Mouse (Mus musculus) embryonic fibroblast, embryonic 13.5 days (primary cell): Measurements from ENCODE around the gene Irgm1. TPM values are rescaled to one million over a fixed set of nuclear protein-coding genes. Genes with fewer than 3 reads are reported as not detected.
"Not testable (repeated sequence)": the region's sequence is repeated elsewhere in the genome, so short reads cannot be mapped to it uniquely, and the experiment has no call there.

Source experiments
- H3K27ac ChIP-seq: 2 replicates; pipeline ENCODE4 v1.5.1; 2012; ENCODE audit warnings: low read length, control low read depth, inconsistent platforms; ENCODE audit not compliant: insufficient read depth
- H3K4me1 ChIP-seq: 2 replicates; pipeline ENCODE4 v1.6.1; 2011; ENCODE audit warnings: low read length; ENCODE audit not compliant: control insufficient read depth, insufficient read depth
- H3K4me3 ChIP-seq: 2 replicates; pipeline ENCODE4 v1.5.1; 2011; ENCODE audit warnings: mild to moderate bottlenecking, control low read depth, low read length; ENCODE audit not compliant: insufficient read depth
- CTCF ChIP-seq: IDR thresholded peaks from 2 replicates; pipeline ENCODE4 v1.5.1; 2011; ENCODE audit warnings: mild to moderate bottlenecking, control low read depth, low read length, moderate library complexity, borderline replicate concordance; ENCODE audit not compliant: insufficient read depth
- POLR2A ChIP-seq: IDR thresholded peaks from 2 replicates; pipeline ENCODE4 v1.6.1; 2011; ENCODE audit warnings: low read depth, mild to moderate bottlenecking, control low read depth, low read length, moderate library complexity
- polyA plus RNA-seq: library from polyadenylated mRNA; stranded (reverse); fragments of >200 nt; gene quantifications from 2 replicates; pipeline ENCODE4 v1.2.4, GENCODE M21; 2011; ENCODE audit warnings: low read depth; ENCODE audit not compliant: missing spikeins, insufficient read length

Irgm1 gene
- polyA plus RNA-seq: 36.5 and 61.8 TPM in 2 replicates

DNA sequence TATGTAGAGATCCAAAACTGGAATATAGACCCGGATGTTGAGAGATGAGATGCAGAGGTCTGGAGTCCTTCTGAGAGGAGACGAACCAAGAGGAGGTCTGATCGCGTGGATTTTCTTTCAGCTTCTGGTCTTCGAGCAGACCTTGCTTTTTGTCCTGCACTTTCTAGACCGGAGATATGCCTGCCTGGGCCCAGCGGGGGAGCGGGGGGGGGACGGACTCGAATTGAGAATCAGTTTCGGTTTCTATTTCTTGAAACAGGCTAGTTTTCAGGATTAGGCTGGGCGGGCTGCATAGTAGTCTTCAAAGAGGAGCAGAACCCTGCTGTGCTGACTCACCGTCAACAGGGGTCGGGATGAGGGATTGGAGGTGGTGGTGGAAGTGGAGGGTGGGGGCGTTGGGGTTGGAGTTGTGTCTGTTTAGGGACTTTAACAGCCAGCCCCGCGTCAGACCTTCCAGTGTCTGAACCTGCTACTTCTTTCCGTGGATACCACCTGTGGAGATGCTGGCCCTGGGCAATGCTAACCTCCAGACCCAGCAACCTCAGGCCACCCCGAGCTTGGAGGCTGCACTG is at the start of gene Irgm1:
Gene Irgm1 (minus strand): TSS at position 483 of the 572 bp plus-strand sequence.
- H3K27ac ChIP-seq: peak within 1 kb of the TSS; percentile 98
- peaks cover 7% of the 10 kb centered on the region; the same call in 1 of the 2 replicates for H3K4me1 ChIP-seq
- no peak for TF ChIP-seq CTCF
- TF ChIP-seq POLR2A: peak; percentile 51
- peak within 1 kb of the TSS; percentile 74 for H3K4me3 ChIP-seq

DNA sequence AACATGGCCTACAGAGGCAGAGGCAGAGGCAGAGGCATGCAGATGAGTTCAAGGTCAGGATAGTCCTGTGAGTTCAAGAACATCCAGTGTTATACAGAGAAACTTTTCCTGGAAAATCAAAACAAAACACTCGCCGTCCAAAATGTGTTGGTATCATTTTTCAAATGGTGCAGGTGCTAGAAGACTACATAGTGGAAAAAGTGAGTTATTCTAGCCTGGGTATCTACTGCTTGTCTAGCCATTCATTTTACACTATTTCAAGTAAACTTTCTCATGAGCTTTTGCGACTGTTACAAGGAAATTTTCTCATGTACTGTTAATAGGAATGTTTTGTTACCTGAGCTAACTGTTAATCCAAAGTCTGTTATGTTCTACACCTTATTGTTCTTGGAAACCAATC is 46.9 kb upstream of the Irgm1 start:
- Histone ChIP-seq H3K4me1 (no peaks in the 10 kb centered on the region; the same call in 1 of the 2 replicates), H3K27ac (no peak overlapping the region), H3K4me3 (no peak overlapping the region)
- TF ChIP-seq CTCF (no peak), POLR2A (no peak)

DNA sequence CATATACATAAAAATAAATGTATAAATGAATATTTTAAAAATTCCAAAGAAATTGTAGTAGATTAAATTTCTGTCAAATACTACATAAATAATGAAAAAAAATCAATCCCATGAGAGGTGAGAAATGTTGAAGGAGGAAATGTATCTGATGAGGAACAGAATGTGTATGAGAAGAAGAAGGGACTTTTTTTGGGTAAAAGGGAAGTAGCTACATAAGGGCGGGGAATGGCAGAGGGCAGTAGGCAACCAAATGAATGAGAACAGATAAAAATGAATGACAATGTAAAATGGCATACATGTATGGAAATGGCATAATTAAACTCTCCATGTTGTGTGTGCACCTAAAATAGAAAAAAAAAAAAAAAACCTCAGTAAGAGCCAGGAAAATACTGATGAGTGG is 42.1 kb upstream of the Irgm1 start:
- Histone ChIP-seq H3K27ac (no peak overlapping the region), H3K4me1 (no peaks in the 10 kb centered on the region), H3K4me3 (no peak overlapping the region)
- no peak for TF ChIP-seq CTCF
- no peak for TF ChIP-seq POLR2A

DNA sequence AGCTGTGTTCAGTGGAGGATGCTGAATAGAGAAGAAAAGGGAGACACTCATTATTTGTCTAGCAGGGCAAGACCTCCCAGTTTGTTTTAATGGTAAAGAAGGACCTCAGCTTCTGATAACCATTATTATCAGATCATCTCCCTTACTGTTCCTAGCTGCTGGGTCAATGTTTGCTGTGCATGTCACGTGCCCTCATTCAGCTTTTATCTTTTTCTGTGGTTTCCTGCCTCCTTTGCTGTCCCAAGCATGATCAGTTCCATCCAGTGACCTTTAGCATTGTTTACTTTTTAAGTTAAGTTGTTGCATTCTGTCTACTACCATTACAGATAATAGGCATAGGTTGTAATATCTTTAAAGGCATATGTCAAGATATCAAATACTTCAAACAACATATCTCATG is 37.0 kb upstream of the Irgm1 start:
- Histone ChIP-seq H3K4me1 (no peaks in the 10 kb centered on the region), H3K4me3 (no peak overlapping the region), H3K27ac (no peak overlapping the region)
- TF ChIP-seq CTCF: no peak
- TF ChIP-seq POLR2A: no peak

DNA sequence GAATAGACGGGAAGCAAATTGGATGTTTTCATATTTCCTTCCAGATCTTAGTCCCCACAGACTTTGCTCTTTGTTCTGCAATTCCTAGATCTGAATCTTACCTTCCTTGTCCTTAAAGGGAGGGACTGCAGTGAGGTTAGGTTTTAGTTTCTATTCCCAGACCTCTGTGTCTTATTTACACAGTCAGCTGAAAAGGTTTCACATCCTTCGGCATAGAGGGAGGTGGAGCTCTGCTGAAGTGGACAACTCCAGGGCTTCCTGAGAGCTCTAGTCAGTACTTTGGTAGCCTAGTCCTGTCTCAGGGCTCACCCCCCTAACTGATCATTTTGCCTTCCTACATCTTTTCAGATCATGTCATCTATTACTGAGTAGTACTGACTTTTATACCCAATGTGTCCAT is 30.5 kb upstream of the Irgm1 start, which contains the start of gene Gm5431:
Gene Gm5431 (minus strand): TSS at position 194 of the 400 bp plus-strand sequence.
- TF ChIP-seq CTCF (no peak), POLR2A (no peak)

DNA sequence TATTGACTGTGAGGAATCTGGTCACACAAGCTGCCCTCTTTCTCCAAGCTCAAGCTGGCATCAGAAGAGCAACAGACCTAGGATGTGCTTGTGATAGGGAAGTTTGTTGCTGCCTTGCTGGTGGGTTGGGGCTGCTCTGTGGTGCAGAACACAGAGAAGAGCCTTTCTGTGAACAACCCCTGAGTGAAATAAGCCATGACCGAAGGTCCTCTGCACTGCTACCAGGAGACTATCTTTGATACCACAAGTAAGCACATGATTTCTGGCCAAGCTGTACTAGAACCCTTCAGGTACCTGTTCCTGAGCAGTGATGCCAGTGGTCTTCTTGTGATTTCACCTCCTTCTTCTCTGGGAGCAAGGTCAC is 30.1 kb upstream of the Irgm1 start:
- H3K4me1 ChIP-seq, H3K4me3 ChIP-seq, H3K27ac ChIP-seq: not testable (repeated sequence)

More for the DNA sequence above, 30.5 kb upstream of the Irgm1 start, which contains the start of gene Gm5431:
- Histone ChIP-seq H3K27ac (no peak within 1 kb of the TSS), H3K4me3 (no peak within 1 kb of the TSS), H3K4me1 (peaks cover 3% of the 10 kb centered on the region)

DNA sequence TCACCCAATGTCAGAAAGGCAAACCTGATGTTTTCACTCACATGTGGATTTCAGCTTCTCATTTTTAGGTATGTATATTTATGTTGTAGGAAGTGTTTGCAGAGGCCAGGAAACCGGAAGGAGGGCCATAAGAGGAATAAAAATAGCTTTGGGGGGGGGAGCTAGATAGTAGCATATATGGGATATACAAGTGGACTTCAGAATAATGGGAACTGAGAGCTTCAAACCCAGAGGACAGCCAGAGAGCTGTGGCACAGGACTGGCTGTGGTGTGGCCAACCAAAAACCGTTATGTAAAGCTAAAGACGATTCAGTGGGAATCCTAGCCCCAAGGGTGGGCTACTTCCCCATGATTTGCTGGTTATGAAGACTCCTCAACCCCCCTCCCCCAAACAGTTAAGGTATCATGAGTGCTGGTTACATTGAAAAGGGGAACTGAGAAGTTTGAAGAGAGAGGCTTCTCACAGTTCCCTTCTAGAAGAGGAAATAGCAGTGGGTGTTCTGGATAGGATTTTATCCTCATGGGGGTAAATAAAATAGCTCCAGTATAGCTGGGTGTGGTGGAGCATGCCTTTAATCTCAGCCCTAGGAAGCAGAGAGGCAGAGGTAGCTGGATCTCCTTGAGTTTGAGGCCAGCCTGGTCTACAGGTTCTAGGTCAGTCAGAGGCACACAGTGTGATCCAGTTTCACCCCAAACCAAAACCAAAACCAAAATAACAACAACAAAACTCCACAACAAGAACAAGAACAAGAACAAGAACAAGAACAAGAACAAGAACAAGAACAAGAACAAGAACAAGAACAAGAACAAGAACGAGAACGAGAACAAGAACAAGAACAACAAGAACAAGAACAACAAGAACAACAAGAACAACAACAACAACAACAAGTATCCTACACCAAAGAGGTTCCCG is 29.4 kb upstream of the Irgm1 start:
- H3K4me1 ChIP-seq, H3K27ac ChIP-seq, H3K4me3 ChIP-seq: not testable (repeated sequence)

DNA sequence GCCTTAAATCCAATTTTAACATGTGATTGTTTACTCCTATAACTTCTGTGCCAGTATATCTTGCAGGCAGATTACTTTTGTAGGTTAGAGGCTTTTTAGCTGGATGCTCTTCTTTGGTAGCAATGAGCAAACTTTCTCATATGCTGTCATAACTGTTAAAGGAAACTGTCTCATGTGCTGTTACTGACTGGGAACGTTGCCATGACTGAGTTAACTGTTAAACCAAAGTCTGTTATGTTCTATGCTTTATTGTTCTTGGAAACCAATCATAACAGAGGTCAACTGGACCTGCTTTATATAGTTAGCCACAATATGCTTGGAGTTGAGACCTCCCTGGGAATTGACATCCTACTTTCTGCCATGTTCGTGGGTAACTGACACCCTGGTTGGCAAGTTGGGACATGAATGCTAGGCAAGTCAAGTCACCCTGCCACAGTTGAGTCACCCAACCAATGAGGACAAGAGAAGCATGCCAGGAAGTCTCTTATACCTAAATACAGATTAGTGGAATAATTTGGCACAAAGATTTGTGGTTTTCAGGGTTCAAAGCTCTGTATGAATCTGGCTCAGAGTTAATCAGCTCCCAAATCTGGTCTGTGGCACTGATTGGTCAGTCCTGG is 27.4 kb upstream of the Irgm1 start:
- TF ChIP-seq POLR2A (no peak), CTCF (no peak)
- peaks cover 3% of the 10 kb centered on the region for H3K4me1 ChIP-seq
- H3K27ac ChIP-seq: peak overlapping the region; percentile 47
- H3K4me3 ChIP-seq: no peak overlapping the region

DNA sequence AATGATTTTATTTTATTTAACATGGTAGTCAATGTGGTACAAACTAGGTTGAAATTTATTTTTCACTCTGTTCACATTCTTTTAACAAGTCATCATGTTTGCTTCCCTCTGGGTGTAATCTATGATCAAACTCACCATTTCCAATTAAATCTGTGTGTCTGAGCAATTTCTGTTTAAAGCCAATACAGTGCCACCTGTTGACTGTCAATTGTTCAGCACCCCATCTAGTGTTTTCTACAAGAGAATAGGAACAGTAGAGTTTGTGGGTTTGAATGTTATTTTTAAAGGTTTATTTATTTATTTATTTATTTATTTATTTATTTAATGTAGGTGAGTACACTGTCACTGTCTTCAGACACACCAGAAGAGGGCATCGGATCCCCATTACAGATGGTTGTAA is 5.2 kb upstream of the Irgm1 start:
- H3K4me3 ChIP-seq: no peak overlapping the region
- H3K4me1 ChIP-seq: peaks cover 7% of the 10 kb centered on the region; the same call in 1 of the 2 replicates
- TF ChIP-seq POLR2A (no peak), CTCF (no peak)
- no peak overlapping the region for H3K27ac ChIP-seq

DNA sequence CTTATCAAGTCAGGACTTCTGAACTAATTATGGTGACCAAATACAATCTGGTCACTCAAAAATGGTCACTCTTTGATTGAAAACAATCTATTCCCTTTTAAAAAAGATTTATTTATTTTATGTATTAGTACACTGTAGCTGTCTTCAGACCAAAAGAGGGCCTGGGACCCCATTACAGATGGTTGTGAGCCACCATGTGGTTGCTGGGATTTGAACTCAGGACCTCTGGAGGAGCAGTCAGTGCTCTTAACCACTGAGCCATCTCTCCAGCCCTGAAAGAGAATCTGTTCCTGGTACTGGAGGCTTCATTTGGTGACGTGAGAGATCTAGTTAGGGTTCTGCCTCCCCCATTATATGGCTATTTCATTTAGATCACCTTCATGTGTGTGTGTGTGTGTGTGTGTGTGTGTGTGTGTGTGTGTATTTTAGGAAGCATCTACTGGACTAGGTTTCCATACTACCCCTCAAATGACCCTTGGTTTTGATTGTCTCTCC is 3.9 kb upstream of the Irgm1 start:
- H3K27ac ChIP-seq, H3K4me1 ChIP-seq, H3K4me3 ChIP-seq: not testable (repeated sequence)
